Mouse (Mus musculus) liver, embryonic 14.5 days (tissue): Measurements from ENCODE around the gene Zfp763. TPM values are rescaled to one million over a fixed set of nuclear protein-coding genes. Genes with fewer than 3 reads are reported as not detected.

ENCODE experiments used
- ATAC-seq: fragments of 200-750 bp; cut with Nextera tagmentation; 2 replicates; pipeline ENCODE4 v1.8.0; 2017; ENCODE audit warnings: moderate number of reproducible peaks, mild to moderate bottlenecking, moderate library complexity; ENCODE audit not compliant: insufficient read depth
- DNase-seq, 3 experiments: peaks; one replicate each; pipeline ENCODE4 v3.0.0-alpha.2; 2012 to 2013; ENCODE audit warnings: low read depth in 3 of 3, low spot score in 3 of 3
- H3K27ac ChIP-seq: fragments of 300-500 bp; sonication (generic); 2 replicates; pipeline ENCODE4 v1.5.1; 2014; ENCODE audit warnings: moderate library complexity, mild to moderate bottlenecking, control low read depth, inconsistent platforms
- H3K27me3 ChIP-seq: fragments of 300-500 bp; sonication (generic); 2 replicates; pipeline ENCODE4 v1.6.1; 2014; ENCODE audit warnings: mild to moderate bottlenecking, low read length, moderate library complexity; ENCODE audit not compliant: control insufficient read depth, insufficient read depth
- H3K36me3 ChIP-seq: fragments of 300-500 bp; sonication (generic); replicated peaks from 2 replicates; pipeline ENCODE4 v1.6.1; 2014; ENCODE audit warnings: low read depth; ENCODE audit not compliant: control insufficient read depth, insufficient read depth
- H3K4me1 ChIP-seq, 2 experiments: fragments of 200-500 bp in 1 of 2; fragments of 300-500 bp in 1 of 2; sonication (generic) in 1 of 2; replicated peaks; 2 replicates each; pipeline ENCODE4 v1.6.1; 2012 to 2014; ENCODE audit warnings: antibody characterized with exemption in 1 of 2, inconsistent platforms in 1 of 2, low read length in 1 of 2; ENCODE audit not compliant: control insufficient read depth in 2 of 2, insufficient read depth in 2 of 2
- H3K4me2 ChIP-seq: fragments of 300-500 bp; sonication (generic); 2 replicates; pipeline ENCODE4 v1.6.1; 2014; ENCODE audit warnings: low read depth, mild to moderate bottlenecking, control low read depth, moderate library complexity
- H3K4me3 ChIP-seq, 2 experiments: fragments of 200-500 bp in 1 of 2; fragments of 300-500 bp in 1 of 2; sonication (generic) in 1 of 2; 2 replicates each; pipeline ENCODE4 v1.5.1; 2012 to 2014; ENCODE audit warnings: low read depth in 2 of 2, low read length in 2 of 2, mild to moderate bottlenecking in 2 of 2, control low read depth in 1 of 2, inconsistent platforms in 1 of 2, moderate library complexity in 1 of 2; ENCODE audit not compliant: insufficient read depth in 1 of 2
- H3K9ac ChIP-seq: fragments of 300-500 bp; sonication (generic); replicated peaks from 2 replicates; pipeline ENCODE4 v1.6.1; 2014; ENCODE audit warnings: mild to moderate bottlenecking, control low read depth, moderate library complexity
- H3K9me3 ChIP-seq: fragments of 300-500 bp; sonication (generic); 2 replicates; pipeline ENCODE4 v1.6.1; 2016; ENCODE audit warnings: low read length, mixed read lengths; ENCODE audit not compliant: control insufficient read depth
- CTCF ChIP-seq: IDR thresholded peaks from 2 replicates; pipeline ENCODE4 v1.5.1; 2016; ENCODE audit warnings: antibody characterized with exemption, low read depth, control low read depth
- EP300 ChIP-seq: IDR thresholded peaks from 2 replicates; pipeline ENCODE4 v1.6.1; 2016; ENCODE audit warnings: antibody characterized with exemption, low read depth
- WGBS: fragments of 180-500 bp; shearing (Covaris S2); extraction: QIAGEN DNeasy Blood & Tissue Kit; methylation state at CpG from one replicate; pipeline ENCODE4 v1.1.7; 2014; ENCODE audit not compliant: insufficient replicate concordance; 5-methylcytosine and 5-hydroxymethylcytosine counted together
- polyA plus RNA-seq, 2 experiments: library from polyadenylated mRNA; depleted of rRNA in 1 of 2; stranded (reverse) in 1 of 2; unstranded in 1 of 2; fragments of >200 nt; fragmentation: Nextera tagmentation in 1 of 2; extraction: Ambion mirVana in 1 of 2; gene quantifications; 2 replicates each; pipeline versions ENCODE4 v1.2.1 to v1.2.3; 2012 to 2014

Zfp763 gene
- polyA plus RNA-seq, 2 experiments: 1.1 to 2.0 TPM

- no peaks in the 10 kb centered on the region for H3K4me1 ChIP-seq
- no peaks in the 10 kb centered on the region for H3K27me3 ChIP-seq
- H3K4me2 ChIP-seq: no peak overlapping the region
- H3K36me3 ChIP-seq: peaks cover 5% of the 10 kb centered on the region
- DNase-seq: no peak
- ATAC-seq: no peak
- no peak overlapping the region for H3K9ac ChIP-seq
- no peak overlapping the region for H3K27ac ChIP-seq
- no peak for TF ChIP-seq EP300
- peak; percentile 31; the same call in 1 of the 2 replicates for TF ChIP-seq CTCF
- no peak overlapping the region for H3K4me3 ChIP-seq
- 27% methylated on average over 9 of the region's 9 CpGs for WGBS
- no peaks in the 10 kb centered on the region; the same call in 1 of the 2 replicates for H3K9me3 ChIP-seq
These were observed 24.9 kb downstream of the Zfp763 start for GRCm38 (mm10) chr17:33008337-33008736.

GRCm38 (mm10) chr17:32998492-32998891, 34.7 kb downstream of the Zfp763 start:
- no peak overlapping the region for H3K4me3 ChIP-seq
- no peak overlapping the region for H3K4me2 ChIP-seq
- no peaks in the 10 kb centered on the region for H3K9me3 ChIP-seq
- ATAC-seq: no peak
- peaks cover 12% of the 10 kb centered on the region for H3K36me3 ChIP-seq
- no peak for DNase-seq
- H3K9ac ChIP-seq: no peak overlapping the region
- no peak overlapping the region for H3K27ac ChIP-seq
- TF ChIP-seq CTCF (no peak), EP300 (no peak)
- 71% methylated on average over 2 of the region's 2 CpGs for WGBS
- peaks cover 5% of the 10 kb centered on the region in 2 experiments for H3K4me1 ChIP-seq
- no peaks in the 10 kb centered on the region for H3K27me3 ChIP-seq

GRCm38 (mm10) chr17:32992699-32993474, 40.3 kb downstream of the Zfp763 start, which contains the start of gene Zfp952:
TSS of gene Zfp952 (plus strand) at chr17:32993129.
- DNase-seq (peak; percentile 79 to 84 (median 80)), ATAC-seq (peak; percentile 93)
- Histone ChIP-seq H3K27me3 (no peaks in the 10 kb centered on the region), H3K4me1 (peaks cover 8 to 10% of the 10 kb centered on the region in 2 experiments), H3K27ac (peak within 1 kb of the TSS; percentile 62), H3K4me3 (peak within 1 kb of the TSS; percentile 91 to 98), H3K36me3 (no peaks in the 10 kb centered on the region; the same call in 1 of the 2 replicates), H3K4me2 (peak within 1 kb of the TSS; percentile 79), H3K9me3 (no peaks in the 10 kb centered on the region), H3K9ac (peak within 1 kb of the TSS; percentile 85)
- no peak for TF ChIP-seq EP300
- no peak for TF ChIP-seq CTCF
- WGBS: 2% methylated on average over 21 of the region's 21 CpGs

- ATAC-seq: no peak
- Histone ChIP-seq H3K4me1 (peaks cover 8 to 10% of the 10 kb centered on the region in 2 experiments), H3K27ac (no peak overlapping the region), H3K9ac (no peak overlapping the region), H3K4me2 (peak overlapping the region; percentile 79), H3K36me3 (no peaks in the 10 kb centered on the region; the same call in 1 of the 2 replicates), H3K27me3 (no peaks in the 10 kb centered on the region), H3K4me3 (peak overlapping the region in 1 of 2 experiments; percentile 91; a peak in 2 of 4 replicates), H3K9me3 (no peaks in the 10 kb centered on the region)
- DNase-seq: peak; percentile 22 to 24 (median 24)
- TF ChIP-seq EP300: no peak
- TF ChIP-seq CTCF: peak; percentile 69
- 58% methylated on average over 12 of the region's 12 CpGs for WGBS
These were observed 41.1 kb downstream of the Zfp763 start for GRCm38 (mm10) chr17:32991965-32992698.

GRCm38 (mm10) chr17:32986301-32986700, 46.9 kb downstream of the Zfp763 start:
- no peak overlapping the region for H3K9ac ChIP-seq
- H3K4me3 ChIP-seq: no peak overlapping the region
- no peak overlapping the region for H3K27ac ChIP-seq
- no peaks in the 10 kb centered on the region for H3K4me1 ChIP-seq
- H3K27me3 ChIP-seq: no peaks in the 10 kb centered on the region
- DNase-seq: no peak
- H3K36me3 ChIP-seq: no peaks in the 10 kb centered on the region
- no peak overlapping the region for H3K4me2 ChIP-seq
- H3K9me3 ChIP-seq: no peaks in the 10 kb centered on the region
- no peak for ATAC-seq
- WGBS: 56% methylated on average over 4 of the region's 4 CpGs
- TF ChIP-seq CTCF (no peak), EP300 (no peak)
